ENCODE assay signal across 8 mouse cellular contexts in genomic region chr7:102266401-102267042, GRCm38 (mm10). TPM values are rescaled to one million over a fixed set of nuclear protein-coding genes. Genes with fewer than 3 reads are reported as not detected.
DNase-seq lines count a peak whose midpoint lies in the region; ATAC-seq and TF ChIP-seq lines count a peak whose summit lies in the region.

No protein-coding gene starts in this region.

- H3K4me1 ChIP-seq in kidney, embryonic 15.5 days = peaks cover 10% of the 10 kb centered on the region
- peaks cover 17% of the 10 kb centered on the region for H3K4me1 ChIP-seq in forebrain, embryonic 10.5 days
- H3K4me1 ChIP-seq in hindbrain, postnatal 0 days (ENCODE audit: insufficient read depth, low read length) = peaks cover 20% of the 10 kb centered on the region

- no peak overlapping the region for H3K27ac ChIP-seq in kidney, embryonic 15.5 days
- no peak overlapping the region for H3K27ac ChIP-seq in forebrain, embryonic 10.5 days
- H3K27ac ChIP-seq in hindbrain, postnatal 0 days = no peak overlapping the region
- H3K27ac ChIP-seq in macrophage = peak overlapping the region; percentile 83

- no peaks in the 10 kb centered on the region for H3K9me3 ChIP-seq in kidney, embryonic 15.5 days (replicated peaks)
- no peaks in the 10 kb centered on the region for H3K9me3 ChIP-seq in forebrain, embryonic 10.5 days
- H3K9me3 ChIP-seq in hindbrain, postnatal 0 days (ENCODE audit: low read length) = no peaks in the 10 kb centered on the region

- H3K9ac ChIP-seq in kidney, embryonic 15.5 days = no peak overlapping the region
- H3K9ac ChIP-seq in hindbrain, postnatal 0 days (replicated peaks; ENCODE audit: low read length) = no peak overlapping the region

- no peak for TF ChIP-seq CTCF in hindbrain, postnatal 0 days (IDR thresholded peaks at IDR 0.05; ENCODE audit: low read depth)

- 48% methylated on average over 14 of the region's 14 CpGs for WGBS in kidney, embryonic 15.5 days
- WGBS in forebrain, embryonic 10.5 days = 53% methylated on average over 14 of the region's 14 CpGs
- WGBS in hindbrain, postnatal 0 days = 52% methylated on average over 14 of the region's 14 CpGs
- WGBS in macrophage (ENCODE audit: missing documents) = 5% methylated on average over 14 of the region's 14 CpGs

- H3K36me3 ChIP-seq in kidney, embryonic 15.5 days = no peaks in the 10 kb centered on the region
- no peaks in the 10 kb centered on the region for H3K36me3 ChIP-seq in forebrain, embryonic 10.5 days (replicated peaks)
- H3K36me3 ChIP-seq in hindbrain, postnatal 0 days (ENCODE audit: insufficient read depth, low read length) = no peaks in the 10 kb centered on the region
- no peaks in the 10 kb centered on the region for H3K36me3 ChIP-seq in macrophage (ENCODE audit: inconsistent target)

- peaks cover 34% of the 10 kb centered on the region; the same call in 1 of the 2 replicates for H3K79me2 ChIP-seq in macrophage (ENCODE audit: inconsistent target)

- ATAC-seq in kidney, embryonic 15.5 days (replicated peaks; ENCODE audit: low FRiP score) = peak; percentile 9; the same call in 1 of the 2 replicates
- peak; percentile 53 for ATAC-seq in hindbrain, postnatal 0 days

- no peak for DNase-seq in kidney, adult 11 months
- DNase-seq in forebrain, embryonic 10.5 days (ENCODE audit: extremely low spot score, low spot score) = no peak
- no peak for DNase-seq in hindbrain, postnatal 0 days (ENCODE audit: low spot score)
- peak; percentile 71 to 82 for DNase-seq in spleen, postnatal 4 days (ENCODE audit: low spot score in 2 of 2)
- no peak for DNase-seq in layer of hippocampus, postnatal 14 days (ENCODE audit: low spot score in 2 of 2)
- no peak for DNase-seq in urinary bladder, postnatal 4 days (ENCODE audit: low spot score in 2 of 2)

- peak overlapping the region; percentile 87; the same call in 1 of the 2 replicates for H3K4me3 ChIP-seq in kidney, embryonic 15.5 days (replicated peaks)
- peak overlapping the region; percentile 90; the same call in 1 of the 2 replicates for H3K4me3 ChIP-seq in forebrain, embryonic 10.5 days
- H3K4me3 ChIP-seq in hindbrain, postnatal 0 days (ENCODE audit: low read length) = peak overlapping the region; percentile 86; the same call in 1 of the 2 replicates
- H3K4me3 ChIP-seq in macrophage (ENCODE audit: inconsistent target) = peak overlapping the region; percentile 36

- peaks cover 15% of the 10 kb centered on the region for H3K27me3 ChIP-seq in kidney, embryonic 15.5 days
- peaks cover 26% of the 10 kb centered on the region for H3K27me3 ChIP-seq in forebrain, embryonic 10.5 days (ENCODE audit: poor library complexity, severe bottlenecking)
- no peaks in the 10 kb centered on the region for H3K27me3 ChIP-seq in hindbrain, postnatal 0 days (ENCODE audit: insufficient read depth, low read length)

- H3K4me2 ChIP-seq in kidney, embryonic 15.5 days = peak overlapping the region; percentile 96; the same call in 1 of the 2 replicates
- 0 out of 2 replicates have a peak overlapping the region, but pooled peaks have one; percentile 88 for H3K4me2 ChIP-seq in hindbrain, postnatal 0 days (ENCODE audit: low read depth, low read length)

RNA-seq across cellular contexts. Expression of gene Stim1, which starts 1.1 kb away (rescaled TPM):
- 14.8 and 16.2 TPM in 2 replicates for polyA plus RNA-seq in kidney, embryonic 15.5 days (2015; fragmentation: Nextera tagmentation; extraction: Ambion mirVana)
- 11.6 and 11.7 TPM in 2 replicates for polyA plus RNA-seq in forebrain, embryonic 10.5 days (2016; fragmentation: Nextera tagmentation; extraction: Ambion mirVana)
- total RNA-seq in hindbrain, postnatal 0 days (2014; rRNA removed) = 32.9 and 34.6 TPM in 2 replicates
- polyA plus RNA-seq in hindbrain, postnatal 0 days (2015; fragmentation: Nextera tagmentation; extraction: Ambion mirVana) = 17.5 and 17.9 TPM in 2 replicates
- total RNA-seq in macrophage (2018; cell fraction: chromatin; rRNA removed) = 10 to 100 TPM; 16.3 to 80.2 (median 56.7) TPM
- 10 to 100 TPM; 27.4 to 46.5 (median 37.8) TPM for total RNA-seq in macrophage (2018; cell fraction: cytosol; rRNA removed)
- 10 to 100 TPM; 29.1 to 75.2 (median 49.1) TPM for total RNA-seq in macrophage (2018; cell fraction: nucleus; rRNA removed)
- polyA plus RNA-seq in macrophage (2018) = 32.9 to 38.1 TPM (median 35.0 TPM) in 3 replicates
- total RNA-seq in layer of hippocampus, postnatal 14 days (2021) = 10 to 100 TPM; 65.6 to 66.1 TPM

RNA-seq across cellular contexts. Expression of gene Rhog, which starts 10.7 kb away (rescaled TPM):
- 53.1 and 59.1 TPM in 2 replicates for polyA plus RNA-seq in kidney, embryonic 15.5 days (2015; fragmentation: Nextera tagmentation; extraction: Ambion mirVana)
- 37.9 and 39.2 TPM in 2 replicates for polyA plus RNA-seq in forebrain, embryonic 10.5 days (2016; fragmentation: Nextera tagmentation; extraction: Ambion mirVana)
- total RNA-seq in hindbrain, postnatal 0 days (2014; rRNA removed) = 12.8 and 17.0 TPM in 2 replicates
- 22.1 and 22.6 TPM in 2 replicates for polyA plus RNA-seq in hindbrain, postnatal 0 days (2015; fragmentation: Nextera tagmentation; extraction: Ambion mirVana)
- 10 to 100 TPM; 25.0 to 98.8 (median 68.0) TPM for total RNA-seq in macrophage (2018; cell fraction: chromatin; rRNA removed)
- total RNA-seq in macrophage (2018; cell fraction: cytosol; rRNA removed) = 100 to 1,000 TPM; 340 to 655 (median 502) TPM
- total RNA-seq in macrophage (2018; cell fraction: nucleus; rRNA removed) = 100 to 1,000 TPM; 107 to 292 (median 177) TPM
- 307 to 396 TPM (median 393 TPM) in 3 replicates for polyA plus RNA-seq in macrophage (2018)
- 10 to 100 TPM; 23.4 to 25.8 TPM for total RNA-seq in layer of hippocampus, postnatal 14 days (2021)

RNA-seq across cellular contexts. Expression of gene Pgap2, which starts 56.5 kb away (rescaled TPM):
- polyA plus RNA-seq in kidney, embryonic 15.5 days (2015; fragmentation: Nextera tagmentation; extraction: Ambion mirVana) = 72.3 and 75.2 TPM in 2 replicates
- 54.7 and 55.0 TPM in 2 replicates for polyA plus RNA-seq in forebrain, embryonic 10.5 days (2016; fragmentation: Nextera tagmentation; extraction: Ambion mirVana)
- total RNA-seq in hindbrain, postnatal 0 days (2014; rRNA removed) = 50.0 and 73.0 TPM in 2 replicates
- 59.3 and 61.7 TPM in 2 replicates for polyA plus RNA-seq in hindbrain, postnatal 0 days (2015; fragmentation: Nextera tagmentation; extraction: Ambion mirVana)
- 100 to 1,000 TPM in 12 of 26 experiments, 10 to 100 TPM in 14; 35.0 to 252 (median 88.7) TPM for total RNA-seq in macrophage (2018; cell fraction: chromatin; rRNA removed)
- 100 to 1,000 TPM in 13 of 26 experiments, 10 to 100 TPM in 13; 48.3 to 295 (median 135) TPM for total RNA-seq in macrophage (2018; cell fraction: cytosol; rRNA removed)
- total RNA-seq in macrophage (2018; cell fraction: nucleus; rRNA removed) = 100 to 1,000 TPM in 15 of 26 experiments, 10 to 100 TPM in 11; 32.0 to 256 (median 136) TPM
- polyA plus RNA-seq in macrophage (2018) = 35.9 to 98.6 TPM (median 72.6 TPM) in 3 replicates
- 10 to 100 TPM; 24.9 to 28.8 TPM for total RNA-seq in layer of hippocampus, postnatal 14 days (2021)

RNA-seq across cellular contexts. Expression of gene Nup98, which starts 56.5 kb away (rescaled TPM):
- polyA plus RNA-seq in kidney, embryonic 15.5 days (2015; fragmentation: Nextera tagmentation; extraction: Ambion mirVana) = 39.0 TPM in 2 replicates
- polyA plus RNA-seq in forebrain, embryonic 10.5 days (2016; fragmentation: Nextera tagmentation; extraction: Ambion mirVana) = 45.9 and 48.7 TPM in 2 replicates
- total RNA-seq in hindbrain, postnatal 0 days (2014; rRNA removed) = 33.9 and 37.1 TPM in 2 replicates
- polyA plus RNA-seq in hindbrain, postnatal 0 days (2015; fragmentation: Nextera tagmentation; extraction: Ambion mirVana) = 11.0 and 11.2 TPM in 2 replicates
- 100 to 1,000 TPM; 148 to 312 (median 209) TPM for total RNA-seq in macrophage (2018; cell fraction: chromatin; rRNA removed)
- 10 to 100 TPM; 50.5 to 76.2 (median 61.5) TPM for total RNA-seq in macrophage (2018; cell fraction: cytosol; rRNA removed)
- total RNA-seq in macrophage (2018; cell fraction: nucleus; rRNA removed) = 100 to 1,000 TPM; 104 to 290 (median 140) TPM
- polyA plus RNA-seq in macrophage (2018) = 30.0 to 31.7 TPM (median 30.9 TPM) in 3 replicates
- 10 to 100 TPM; 34.8 to 35.9 TPM for total RNA-seq in layer of hippocampus, postnatal 14 days (2021)

Comparison
In these comparisons a context has a peak if more than half of its experiments do, and no peak if none do; other contexts are left out.
1. H3K4me3 ChIP-seq: peak in every context shown above with its lines; median percentile 90 in forebrain, embryonic 10.5 days; 87 in kidney, embryonic 15.5 days; 86 in hindbrain, postnatal 0 days; 36 in macrophage.
2. DNase-seq: peak in spleen, postnatal 4 days (2 of 2); none in kidney, adult 11 months (single experiment), forebrain, embryonic 10.5 days (single experiment), hindbrain, postnatal 0 days (single experiment), layer of hippocampus, postnatal 14 days (0 of 2) and urinary bladder, postnatal 4 days (0 of 2).